Mouse (Mus musculus) liver, postnatal 0 days (tissue): Measurements from ENCODE around the gene Rtl5.

Experiments
- CTCF ChIP-seq: sonication (generic); IDR thresholded peaks from 2 replicates; pipeline ENCODE4 v1.5.1; 2016; ENCODE audit warnings: antibody characterized with exemption, low read depth
- EP300 ChIP-seq: IDR thresholded peaks from 2 replicates; pipeline ENCODE4 v1.6.1; 2016; ENCODE audit warnings: antibody characterized with exemption, low read depth, mild to moderate bottlenecking

- TF ChIP-seq CTCF: no peak
- no peak for TF ChIP-seq EP300
Measured at GRCm38 (mm10) chrX:102017213-102017923, 53.7 kb downstream of the Rtl5 start.
